Mouse (Mus musculus): ENCODE results near the gene Emsy.
A peak's percentile ranks its signal among the peaks of the same experiment; 100 is the strongest.

Gene Emsy

DNA sequence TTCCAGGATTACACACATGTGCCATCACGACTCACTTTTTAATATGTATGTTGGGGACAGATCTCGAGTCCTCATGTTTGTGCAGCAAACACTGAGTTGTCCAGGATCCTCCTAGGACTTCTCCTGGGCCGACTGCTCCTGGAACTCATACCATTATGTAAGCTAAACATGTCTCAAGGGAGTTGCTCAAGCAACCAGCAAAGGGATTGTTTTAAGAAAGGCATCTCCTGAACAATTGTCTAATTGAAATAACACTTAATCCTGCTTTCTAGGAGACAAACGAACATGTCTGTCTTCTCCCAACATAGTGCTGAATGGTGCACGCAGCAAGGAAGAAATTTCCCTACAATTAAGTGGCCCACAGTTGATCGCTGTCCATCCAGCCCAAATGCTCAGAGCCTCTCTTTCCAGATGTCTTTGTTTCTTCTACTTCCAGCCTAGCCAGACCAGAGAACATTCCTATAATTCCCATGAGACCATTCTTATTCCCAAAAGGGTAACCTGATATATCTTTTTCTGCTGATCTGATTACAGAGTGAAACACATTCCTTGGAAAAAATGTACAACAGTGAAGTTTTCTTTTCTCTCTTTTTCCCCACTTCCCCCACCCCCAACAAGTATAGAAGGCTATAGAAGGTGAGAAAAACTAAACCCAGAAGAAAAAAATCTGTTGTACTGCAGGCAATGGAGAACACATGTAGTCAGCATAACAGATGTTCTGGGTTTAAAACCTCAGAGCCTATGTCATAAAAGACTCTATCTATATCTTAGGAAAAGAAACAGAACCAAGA lies 11.6 kb upstream of the Emsy start:
- no peak for DNase-seq (ENCODE audit: low read depth)

DNA sequence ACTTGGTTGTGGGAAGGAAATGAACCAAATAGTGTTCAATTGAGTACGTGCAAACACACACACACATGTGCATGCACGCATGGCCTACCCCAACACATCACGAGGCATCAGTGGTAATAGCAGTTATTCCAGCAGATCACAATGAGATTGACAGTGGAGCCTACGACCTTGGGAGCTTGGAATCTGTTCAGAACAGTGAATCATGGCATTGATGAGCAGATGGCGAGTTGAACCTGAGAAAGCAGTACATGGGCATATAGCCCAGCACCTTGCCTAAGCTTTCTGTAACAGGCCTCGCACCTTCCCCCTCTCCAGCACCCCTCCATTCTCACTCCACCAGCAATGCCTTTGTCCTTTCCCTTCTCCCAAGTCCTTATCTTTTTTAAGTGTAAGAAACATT lies 9.1 kb upstream of the Emsy start:
- DNase-seq (ENCODE audit: low read depth) = no peak

DNA sequence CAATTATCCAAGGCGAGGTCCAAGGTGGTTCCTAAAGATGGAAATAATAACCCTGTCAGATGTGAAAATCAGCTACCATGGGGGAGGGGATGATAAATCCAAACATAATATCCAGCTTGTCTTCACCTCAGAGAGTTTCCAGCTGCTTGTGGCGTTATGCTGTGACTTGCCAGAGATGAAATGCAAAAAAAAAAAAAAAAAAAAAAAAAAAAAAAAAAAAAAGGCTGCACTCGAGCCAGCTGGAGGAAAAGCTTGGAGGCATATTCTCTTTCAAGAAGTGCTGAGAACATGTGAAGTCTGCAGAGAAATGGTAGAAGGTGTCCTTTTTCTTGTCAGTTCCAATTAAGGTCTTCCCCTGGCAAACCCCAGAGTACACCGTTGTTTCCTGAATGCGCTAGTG lies 8.6 kb upstream of the Emsy start:
- DNase-seq (ENCODE audit: low read depth) = no peak

DNA sequence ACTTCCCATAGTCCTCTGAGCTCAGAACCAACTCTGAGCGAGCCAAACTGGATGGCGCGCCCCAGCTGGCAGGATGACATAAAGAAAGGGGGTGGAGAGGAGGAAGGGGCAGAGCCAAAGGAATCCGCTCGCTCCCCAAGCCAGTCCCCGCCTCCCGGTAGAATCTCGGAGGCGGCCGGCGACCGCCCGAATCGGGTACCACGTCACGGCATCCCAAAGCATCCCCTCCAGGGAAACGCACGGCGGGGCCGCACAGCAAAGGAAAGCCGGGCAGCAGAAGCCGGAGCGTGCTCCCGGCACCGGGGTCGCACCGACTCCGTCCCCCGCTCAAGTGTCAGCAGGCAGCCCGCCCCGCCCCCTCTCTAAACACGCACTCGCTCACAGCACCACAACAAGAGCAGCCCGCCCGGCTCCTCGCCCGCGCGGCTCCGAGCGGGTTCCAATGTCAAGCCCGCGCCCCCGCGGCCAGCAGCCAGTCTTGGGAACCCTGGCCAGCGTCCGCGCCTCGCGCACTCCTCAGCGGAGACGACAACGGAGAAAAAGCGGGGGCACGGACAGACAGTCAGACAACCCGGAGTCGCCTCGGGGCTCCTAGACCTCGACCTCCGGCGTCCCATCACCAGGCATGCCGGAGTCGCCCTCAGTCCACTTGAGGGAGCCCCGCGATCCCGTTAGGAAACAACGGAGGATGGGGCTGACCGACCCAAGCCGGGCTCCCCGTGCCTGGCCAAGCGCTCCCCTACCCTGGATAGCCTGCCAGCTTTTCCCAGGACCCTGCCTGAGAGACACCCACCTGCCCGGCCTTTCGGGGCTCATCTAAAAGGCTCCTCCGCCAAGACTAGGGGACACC lies 677 bp downstream of the Emsy start:
- DNase-seq (ENCODE audit: low read depth) = peak; percentile 83

DNA sequence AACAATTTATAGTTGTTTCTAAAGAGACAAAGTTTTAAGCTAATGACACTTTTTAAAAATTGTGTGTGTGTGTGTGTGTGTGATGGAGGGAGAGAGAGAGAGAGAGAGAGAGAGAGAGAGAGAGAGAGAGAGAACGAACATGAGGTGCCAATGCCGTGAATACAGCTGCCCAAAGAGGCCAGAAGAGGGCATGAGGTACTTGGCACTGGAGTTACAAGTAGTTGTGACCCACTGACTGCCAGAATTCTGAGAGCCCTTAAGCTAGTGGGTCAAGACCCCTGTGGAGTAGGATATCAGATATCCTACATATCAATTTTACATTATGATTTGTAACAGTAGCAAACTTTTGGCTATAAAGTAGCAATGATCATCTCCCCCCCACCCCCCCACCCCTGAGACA lies 4.9 kb downstream of the Emsy start:
- peak; percentile 57 for DNase-seq (ENCODE audit: low read depth)

DNA sequence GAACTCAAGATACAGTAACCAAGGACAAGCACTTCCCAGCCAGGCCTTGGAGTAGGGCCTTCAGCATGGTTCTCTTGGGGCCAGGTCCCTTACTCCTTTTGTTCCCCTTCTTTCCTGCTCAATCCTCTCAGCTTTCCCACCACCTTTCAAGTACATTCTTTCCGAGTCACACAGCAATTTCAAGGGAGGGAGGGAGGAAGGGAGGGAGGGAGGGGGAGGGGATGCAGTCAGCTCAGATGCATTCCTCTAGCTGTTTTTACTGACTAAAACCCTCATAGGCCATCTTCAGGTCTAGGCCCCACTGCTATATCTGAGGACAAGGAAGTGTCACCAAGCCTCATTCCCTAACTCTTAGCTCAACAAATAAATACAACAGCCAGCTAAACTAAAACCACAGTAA lies 12.3 kb downstream of the Emsy start:
- no peak for DNase-seq (ENCODE audit: low read depth)

DNA sequence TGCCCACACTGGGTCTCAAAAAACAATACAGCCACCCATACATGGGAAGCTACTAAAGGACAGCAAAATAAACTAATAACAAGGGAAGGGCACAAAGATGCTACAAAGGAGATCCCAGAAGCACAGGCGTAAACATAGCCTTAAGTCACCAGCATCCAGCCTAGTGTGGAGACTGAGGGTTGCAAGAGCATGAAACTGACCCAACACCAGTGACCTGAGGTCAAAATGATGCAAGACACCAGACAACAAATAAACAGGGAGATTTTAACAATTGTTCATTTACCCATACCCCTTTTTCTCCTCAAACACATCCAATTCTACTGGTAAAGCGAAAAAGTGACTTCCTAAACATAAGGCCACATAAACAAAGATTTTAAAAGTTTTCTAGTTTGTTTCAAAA lies 20.0 kb downstream of the Emsy start:
- no peak for DNase-seq (ENCODE audit: low read depth)

DNA sequence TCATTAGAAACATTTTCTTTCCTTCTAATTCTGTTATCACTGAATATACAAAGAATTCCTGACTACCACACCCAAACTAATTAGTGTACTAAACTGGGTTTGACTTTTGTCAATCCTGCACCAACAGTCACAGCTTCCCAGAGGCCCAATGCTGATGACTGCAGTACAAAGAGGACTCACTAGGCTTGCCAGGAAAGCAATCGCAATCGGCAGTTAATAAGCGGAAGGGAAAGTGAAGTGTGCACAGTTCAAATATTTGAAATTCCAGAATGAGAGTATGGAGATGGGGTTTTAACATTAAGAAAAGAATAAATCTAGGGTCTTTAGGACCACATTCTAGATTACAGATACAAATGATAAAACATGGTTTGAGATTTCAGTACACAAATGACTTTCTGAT lies 23.6 kb downstream of the Emsy start:
- no peak for DNase-seq (ENCODE audit: low read depth)

DNA sequence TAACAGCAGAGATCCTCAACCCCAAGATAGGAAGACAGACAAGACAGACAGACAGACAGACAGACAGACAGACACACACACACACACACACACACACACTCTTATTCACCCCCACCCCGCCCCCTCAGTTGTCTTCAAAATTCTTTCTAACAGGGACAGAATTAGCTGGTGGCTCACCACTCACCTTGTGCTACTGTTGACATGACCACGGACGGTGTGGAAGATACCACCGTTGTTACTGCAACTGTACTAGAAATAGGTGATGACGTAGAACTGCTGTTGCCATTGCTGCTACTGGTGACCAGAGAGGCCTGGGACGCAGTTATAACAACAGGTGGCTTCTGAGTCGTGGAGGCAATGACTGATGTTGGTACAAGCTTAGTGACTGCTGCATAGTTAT lies 26.6 kb downstream of the Emsy start:
- no peak for DNase-seq (ENCODE audit: low read depth)

DNA sequence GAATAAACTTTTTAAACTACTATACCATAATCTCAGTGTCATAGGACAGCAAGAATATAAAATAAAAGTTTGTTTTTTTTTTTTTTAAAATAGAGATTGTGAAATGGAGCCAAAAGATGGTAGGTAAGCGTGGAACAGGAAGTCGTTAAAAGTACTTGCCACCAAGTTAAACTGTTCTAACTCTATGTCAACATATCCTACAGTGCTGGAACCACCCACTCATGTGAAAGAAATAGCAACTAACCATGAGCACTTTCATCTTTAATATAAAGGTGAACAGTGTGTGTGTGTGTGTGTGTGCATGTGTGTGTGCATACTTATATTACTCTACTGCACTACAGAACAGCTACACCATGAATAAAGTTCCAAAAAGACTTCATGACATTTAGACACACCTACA lies 38.8 kb downstream of the Emsy start:
- peak; percentile 17 for DNase-seq (ENCODE audit: low read depth)

DNA sequence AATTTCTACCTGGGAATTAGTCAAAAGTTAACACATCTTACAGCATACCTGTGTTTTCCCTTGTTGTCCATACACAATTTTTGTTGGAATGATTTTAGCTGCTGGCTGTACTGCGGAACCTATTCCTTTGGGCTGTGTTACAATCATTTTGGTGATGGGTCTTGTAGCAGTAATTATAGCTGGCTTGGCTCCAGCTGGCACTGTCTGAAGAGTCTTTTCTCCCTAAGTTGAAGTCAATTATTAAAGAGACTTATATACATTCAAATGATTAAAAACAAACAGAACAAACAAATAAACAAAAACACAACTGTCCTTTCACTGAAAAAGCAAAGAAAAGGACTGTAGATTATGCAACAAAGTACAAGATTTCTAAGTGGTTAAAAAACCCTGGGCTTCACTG lies 43.6 kb downstream of the Emsy start:
- DNase-seq (ENCODE audit: low read depth) = no peak

DNA sequence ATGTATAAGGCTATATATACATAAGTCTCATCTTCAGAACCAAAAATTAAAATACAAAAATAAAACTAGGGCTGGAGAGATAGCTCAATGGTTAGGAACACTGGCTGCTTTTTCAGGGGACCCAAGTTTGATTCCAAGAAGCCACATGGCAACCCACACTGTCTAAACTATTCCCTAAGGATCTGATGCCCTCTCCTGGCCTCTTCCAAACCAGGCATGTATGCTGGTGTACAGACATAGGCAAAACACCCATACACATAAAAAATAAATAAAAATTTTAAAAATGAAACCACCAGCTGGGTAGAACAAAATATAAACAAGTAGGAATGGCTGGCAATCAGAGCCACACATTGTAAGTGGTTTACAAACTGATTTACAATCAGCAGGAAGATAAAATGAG lies 48.1 kb downstream of the Emsy start:
- DNase-seq (ENCODE audit: low read depth) = no peak

DNA sequence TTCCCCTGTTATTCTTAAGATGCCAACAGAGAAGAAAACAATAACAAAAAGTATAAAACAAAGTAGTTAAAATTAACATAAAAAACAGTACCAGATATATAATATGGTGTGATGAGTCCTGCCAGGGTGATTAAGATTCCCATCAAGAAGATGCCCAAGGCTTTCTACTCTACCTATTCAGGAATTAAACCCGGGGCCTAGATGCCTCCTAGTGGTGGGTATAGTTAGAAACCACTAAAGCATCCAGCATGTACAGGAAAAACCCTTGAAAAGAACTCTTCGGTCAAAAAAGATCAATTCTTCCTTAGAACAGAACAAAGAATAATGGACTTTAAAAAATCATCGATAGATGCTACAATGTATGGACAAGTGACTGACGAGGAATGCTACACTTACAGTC lies 49.4 kb downstream of the Emsy start:
- DNase-seq (ENCODE audit: low read depth) = peak; percentile 28

DNA sequence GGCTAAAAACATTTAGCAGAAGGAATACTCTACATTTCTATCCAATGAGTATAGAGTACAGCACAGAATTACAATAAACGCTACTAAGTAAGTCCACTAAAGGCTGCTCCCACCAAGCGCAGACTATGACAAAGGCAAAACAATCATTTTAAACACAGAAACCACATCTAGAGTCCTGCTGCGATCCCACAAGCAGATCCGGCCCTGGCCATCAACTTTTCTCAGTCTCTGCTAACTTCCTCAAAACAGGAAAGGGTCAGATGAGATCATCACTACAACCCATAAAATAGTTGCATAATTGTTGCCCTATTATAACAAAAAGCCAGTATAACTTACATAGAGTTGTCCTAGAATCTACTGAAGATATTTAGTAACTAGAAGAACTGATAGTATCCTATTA lies 54.9 kb downstream of the Emsy start:
- peak; percentile 84 for DNase-seq (ENCODE audit: low read depth)

DNA sequence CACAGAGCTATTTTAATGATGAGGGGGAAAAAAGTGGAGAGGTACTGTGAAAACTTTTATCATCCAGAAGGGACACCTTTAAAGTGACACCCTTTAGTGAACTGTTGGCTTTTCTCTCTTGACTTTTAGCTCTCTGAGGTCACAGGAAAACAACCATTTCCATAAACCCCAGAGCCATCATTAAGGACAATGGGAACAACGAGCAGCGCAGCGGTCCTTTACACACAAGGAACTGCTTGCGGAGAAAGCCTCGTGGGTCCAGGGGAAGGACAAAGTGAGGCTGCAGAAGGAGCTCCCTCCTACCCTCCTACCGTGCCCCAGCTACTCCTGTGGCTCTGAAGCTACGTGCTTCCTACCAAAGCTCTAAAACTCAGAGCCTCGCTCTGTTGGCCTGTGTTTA lies 59.2 kb downstream of the Emsy start:
- DNase-seq (ENCODE audit: low read depth) = no peak

DNA sequence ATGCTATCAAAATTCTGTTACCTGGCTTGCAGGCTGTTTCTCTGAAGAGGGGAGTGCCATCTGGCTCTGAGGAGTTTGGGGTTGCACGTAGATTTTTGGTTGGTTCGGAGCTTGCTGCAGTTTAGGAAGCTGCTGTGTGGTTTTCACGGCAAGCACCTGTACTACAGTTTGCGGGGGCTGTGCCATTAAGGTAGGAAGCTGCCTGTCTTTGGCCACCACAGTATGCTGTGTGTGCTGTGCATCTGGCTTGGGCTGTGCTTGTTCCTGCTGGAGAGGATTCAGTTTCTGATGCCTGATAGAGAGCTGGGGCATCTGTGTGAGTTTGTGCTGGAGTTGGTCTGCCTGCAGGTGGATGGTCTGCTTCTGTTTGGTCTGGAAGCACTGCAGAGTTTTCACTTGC lies 61.9 kb downstream of the Emsy start:
- no peak for DNase-seq (ENCODE audit: low read depth)

DNA sequence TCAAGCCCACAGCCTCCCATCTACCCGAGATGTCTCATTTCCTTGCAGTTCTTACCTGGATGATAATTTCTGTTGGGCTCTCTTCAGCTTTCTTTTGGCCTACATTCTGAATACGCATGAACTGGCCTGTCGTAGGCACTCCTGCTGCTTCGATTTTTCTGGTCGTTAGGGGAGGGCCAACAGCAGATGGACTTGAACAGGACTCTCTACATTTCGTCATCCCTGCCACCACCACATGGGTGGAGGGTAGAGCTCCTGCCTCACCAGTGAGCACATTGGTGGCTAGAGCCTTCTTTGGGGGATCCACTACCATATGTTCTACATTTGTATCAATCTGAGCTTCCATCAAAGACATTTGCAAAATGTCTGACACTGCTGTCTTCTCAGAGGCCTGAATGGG lies 63.3 kb downstream of the Emsy start:
- no peak for DNase-seq (ENCODE audit: low read depth)

DNA sequence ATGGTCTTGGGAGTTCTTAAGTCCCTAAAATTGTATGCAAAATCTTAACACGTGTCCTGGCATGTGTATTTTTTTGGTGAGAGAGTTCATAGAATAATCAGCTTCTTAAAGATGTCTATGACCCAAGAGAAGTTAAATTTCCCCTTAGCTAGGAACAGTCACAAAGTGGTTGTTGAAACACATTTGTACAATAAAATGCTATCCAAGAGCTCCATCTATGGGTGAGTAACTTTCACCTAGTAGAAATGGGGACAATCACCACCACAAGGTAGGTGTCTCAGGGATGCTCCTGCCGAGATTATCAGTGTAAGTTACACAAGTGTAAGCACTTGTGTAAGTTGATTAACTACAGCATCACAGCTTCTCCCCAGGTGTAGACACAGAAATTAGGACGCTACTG lies 67.6 kb downstream of the Emsy start:
- DNase-seq (ENCODE audit: low read depth) = peak; percentile 57

DNA sequence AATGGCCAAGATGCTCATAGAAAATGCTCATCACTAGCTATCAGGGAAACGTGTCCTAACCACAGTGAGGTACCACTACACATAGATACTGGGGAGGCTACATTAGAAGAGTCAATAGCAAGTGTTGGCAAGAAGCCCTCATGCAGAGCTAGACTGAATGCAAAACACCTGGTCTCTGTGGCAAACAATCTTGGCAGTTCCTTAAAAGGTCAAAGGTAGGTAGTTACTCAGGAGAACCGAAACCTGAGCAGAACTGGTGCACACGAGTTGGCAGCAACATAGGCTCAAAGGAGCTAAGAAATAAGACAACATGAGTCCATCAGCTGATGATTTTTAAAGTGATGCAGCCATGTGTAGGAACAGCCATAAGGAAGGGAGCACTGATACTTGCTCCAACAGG lies 70.3 kb downstream of the Emsy start:
- DNase-seq (ENCODE audit: low read depth) = no peak

DNA sequence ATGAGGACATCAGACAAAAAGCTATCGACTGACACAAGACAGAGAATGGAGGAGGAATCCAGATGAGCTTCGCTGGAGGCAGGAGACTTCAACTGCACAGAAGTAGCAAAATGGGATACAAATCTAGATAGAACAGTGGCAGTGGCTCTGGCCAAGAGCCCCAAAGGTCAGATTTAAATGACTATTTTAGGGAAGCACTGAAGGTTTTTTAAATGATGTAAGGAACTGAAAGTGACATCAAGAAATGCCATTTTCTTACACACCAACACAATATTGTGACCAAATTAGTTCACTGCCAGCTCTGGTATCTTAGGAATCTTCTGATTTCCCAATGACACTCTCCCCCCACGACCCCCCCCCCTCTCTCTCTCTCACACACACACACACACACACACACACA lies 72.0 kb downstream of the Emsy start:
- no peak for DNase-seq (ENCODE audit: low read depth)

DNA sequence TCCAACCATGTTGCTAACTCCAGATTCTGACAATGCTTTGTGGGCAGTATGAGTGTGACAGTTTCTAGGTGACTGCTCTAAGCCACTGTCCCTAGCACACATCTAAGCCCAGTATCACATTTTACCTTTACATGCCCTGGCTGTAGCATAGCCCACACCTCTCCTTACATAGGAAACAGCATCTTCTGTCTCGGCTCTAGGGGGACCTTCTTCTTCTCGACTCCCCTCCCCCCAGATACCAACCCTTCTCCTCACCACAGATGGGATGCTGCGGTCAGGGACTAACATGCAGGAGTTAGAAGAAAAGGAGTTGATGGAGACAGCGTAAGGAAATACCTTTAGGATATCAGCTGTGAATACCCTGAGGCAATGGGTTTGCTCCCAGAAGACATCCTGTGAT lies 75.3 kb downstream of the Emsy start:
- no peak for DNase-seq (ENCODE audit: low read depth)

DNA sequence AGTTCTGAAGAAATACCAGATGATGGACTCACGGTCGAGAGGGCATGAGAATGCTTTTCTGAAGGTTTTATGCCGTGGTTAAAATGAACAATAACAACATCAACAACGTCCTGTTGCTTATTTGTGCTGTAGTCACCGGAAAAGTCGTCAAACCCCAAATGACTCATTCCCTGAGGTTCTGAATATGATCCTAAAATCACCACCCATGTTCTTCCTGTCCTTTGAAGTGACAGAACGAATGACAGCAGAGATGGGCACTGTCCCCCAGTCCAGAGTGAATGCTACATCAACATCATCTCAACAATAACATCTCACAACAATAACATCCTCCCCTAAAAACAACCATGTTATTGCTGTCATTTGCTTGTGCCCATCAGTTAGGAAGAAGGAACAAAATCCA lies 76.1 kb downstream of the Emsy start:
- peak; percentile 47 for DNase-seq (ENCODE audit: low read depth)

DNA sequence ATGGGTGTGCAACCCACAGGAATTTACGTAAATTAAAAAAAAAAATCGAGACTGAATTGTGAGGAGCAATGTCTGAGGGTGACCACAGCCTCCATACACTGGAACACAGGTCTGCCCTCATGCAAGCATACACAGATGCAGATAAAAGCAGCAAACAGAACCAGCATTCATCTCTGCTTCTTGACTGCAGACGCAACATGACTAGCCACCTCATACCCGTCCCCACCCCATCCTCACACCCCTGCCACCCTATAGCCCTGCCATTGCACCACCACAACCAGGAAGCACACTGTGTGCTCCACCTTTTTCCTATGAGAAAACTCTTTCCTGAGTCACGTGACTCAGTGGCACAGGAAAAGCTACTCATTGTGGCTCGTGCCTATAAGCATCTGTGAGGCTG lies 76.9 kb downstream of the Emsy start:
- peak; percentile 68 for DNase-seq (ENCODE audit: low read depth)

DNA sequence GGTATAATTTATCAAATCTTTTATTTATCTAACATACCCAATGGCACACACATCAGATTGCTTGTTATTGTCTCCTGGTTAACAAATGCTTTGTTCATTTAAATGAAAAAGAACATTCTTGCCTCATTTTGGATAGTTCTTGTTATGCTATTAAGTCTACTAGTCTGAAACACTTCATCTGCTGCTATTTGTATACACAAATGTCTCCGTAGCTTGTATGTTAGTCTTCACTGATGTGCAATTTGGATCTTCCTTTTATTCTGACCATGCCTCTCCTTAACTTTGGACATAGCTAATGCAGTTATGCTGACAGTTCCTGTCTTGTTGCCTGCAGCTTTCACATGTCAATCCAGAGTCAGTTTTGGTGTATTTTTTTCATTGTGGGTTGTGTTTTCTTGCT lies 79.1 kb downstream of the Emsy start:
- no peak for DNase-seq (ENCODE audit: low read depth)
